Mouse (Mus musculus) 3134 (cell line): ENCODE measurements around the gene Il15.

Experiments
- DNase-seq: peaks from one replicate; pipeline ENCODE4 v3.0.0-alpha.2; 2011; ENCODE audit warnings: low spot score; ENCODE audit not compliant: insufficient read length; ENCODE audit errors: extremely low read depth

The Il15 gene

DNA sequence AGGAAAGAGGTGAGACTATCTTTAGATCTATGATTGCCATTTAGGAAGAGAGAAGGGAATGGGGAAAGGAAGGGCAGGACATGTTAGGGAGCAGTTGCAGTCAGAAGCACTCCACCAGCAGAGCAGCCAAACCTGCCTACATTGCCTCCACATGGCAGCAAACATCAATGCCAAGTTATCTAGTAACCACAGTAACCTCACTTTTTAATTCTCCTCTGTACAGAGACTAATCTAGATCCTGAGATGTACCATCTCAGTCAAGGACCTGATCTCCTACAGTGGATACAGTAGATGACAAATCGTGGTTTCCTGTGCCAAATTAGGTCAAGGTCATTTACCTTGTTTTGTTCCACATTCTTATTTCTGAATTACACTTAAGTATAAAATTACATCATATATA lies 42.0 kb downstream of the Il15 start:
- no peak for DNase-seq

DNA sequence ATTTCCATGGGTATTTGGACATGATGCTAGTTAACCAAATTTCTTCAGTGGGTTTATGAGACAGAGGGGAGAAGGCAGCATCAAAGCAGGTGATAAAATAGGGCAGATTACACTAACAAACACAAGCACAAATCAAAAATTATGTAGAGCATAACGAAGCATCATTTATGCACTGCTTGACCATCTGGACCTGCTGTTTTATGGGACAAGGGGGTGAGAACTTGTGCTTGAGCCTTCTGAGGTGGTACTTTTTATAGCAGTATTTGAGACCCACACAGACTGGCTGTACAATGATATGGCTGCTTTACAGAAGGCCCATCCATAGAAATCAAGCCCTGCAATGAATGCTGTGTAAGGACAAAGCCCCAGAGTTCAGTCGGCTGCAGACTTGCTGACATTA lies 46.9 kb downstream of the Il15 start:
- DNase-seq, result no peak

DNA sequence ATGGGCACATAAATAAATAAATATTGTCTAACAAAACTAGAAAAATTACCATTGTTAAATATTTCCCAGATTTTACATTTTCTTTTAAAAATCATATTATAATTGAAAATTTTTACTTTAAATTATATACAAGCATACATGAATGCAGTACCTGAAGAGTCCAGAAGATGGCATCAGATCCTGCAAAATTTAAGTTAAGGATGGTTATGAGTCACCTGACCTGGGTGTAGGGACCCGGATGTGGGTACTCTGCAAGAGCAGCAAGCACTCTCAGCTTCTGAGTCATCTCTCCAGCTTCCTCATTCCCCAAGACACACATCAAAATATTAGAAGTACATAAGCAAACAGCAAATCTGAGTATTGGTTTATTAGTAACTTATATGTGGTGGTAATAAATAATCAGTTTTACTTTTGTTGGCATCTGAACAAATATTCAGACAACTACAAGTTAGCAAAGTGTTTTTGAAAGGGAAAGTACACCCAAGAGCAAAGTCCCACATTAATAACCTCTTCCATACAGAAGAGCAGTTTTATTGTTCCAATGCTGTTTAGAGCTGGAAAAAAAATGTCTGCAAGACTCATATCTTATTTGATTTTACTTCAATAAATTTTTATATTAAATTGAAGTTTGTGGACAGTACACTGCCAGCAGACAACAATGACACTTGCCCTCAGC lies 51.6 kb downstream of the Il15 start:
- DNase-seq, result peak; percentile 43

DNA sequence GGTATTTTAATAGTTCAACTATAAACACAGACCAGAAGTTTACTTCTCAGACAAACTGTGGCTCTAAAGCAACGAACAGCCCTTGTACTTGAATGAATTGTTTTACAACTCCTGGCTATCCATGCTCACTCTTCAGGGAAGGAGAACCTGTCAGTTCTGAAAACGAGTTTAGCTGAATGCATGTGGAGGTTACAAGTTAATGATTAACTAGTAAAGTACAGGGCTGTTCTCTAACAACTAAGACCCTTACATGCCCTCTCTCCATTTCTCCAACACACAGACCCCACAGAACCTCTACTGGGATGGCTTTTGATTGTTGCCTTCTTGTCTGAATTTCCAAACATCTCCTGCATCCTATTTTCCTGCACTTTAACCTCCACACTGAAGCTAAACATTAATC lies 53.7 kb downstream of the Il15 start:
- no peak for DNase-seq

DNA sequence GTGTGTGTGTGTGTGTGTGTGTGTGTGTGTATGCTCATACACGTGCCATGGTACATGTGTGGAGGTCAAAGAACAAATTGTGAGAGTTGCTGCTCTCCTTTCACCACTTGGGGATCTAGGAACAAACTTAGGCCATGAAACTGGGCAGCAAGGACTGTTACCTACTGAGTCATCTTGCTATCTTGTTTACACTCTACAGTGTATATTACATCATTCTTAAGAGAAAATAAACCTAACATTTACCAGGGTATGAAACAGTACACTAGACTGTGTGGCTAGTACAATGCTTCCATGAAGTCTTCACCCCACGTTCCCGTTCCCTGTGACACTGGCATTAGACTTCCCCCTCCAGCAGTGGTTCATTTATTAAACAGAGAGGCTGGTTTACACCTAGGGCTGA lies 56.5 kb downstream of the Il15 start:
- no peak for DNase-seq

DNA sequence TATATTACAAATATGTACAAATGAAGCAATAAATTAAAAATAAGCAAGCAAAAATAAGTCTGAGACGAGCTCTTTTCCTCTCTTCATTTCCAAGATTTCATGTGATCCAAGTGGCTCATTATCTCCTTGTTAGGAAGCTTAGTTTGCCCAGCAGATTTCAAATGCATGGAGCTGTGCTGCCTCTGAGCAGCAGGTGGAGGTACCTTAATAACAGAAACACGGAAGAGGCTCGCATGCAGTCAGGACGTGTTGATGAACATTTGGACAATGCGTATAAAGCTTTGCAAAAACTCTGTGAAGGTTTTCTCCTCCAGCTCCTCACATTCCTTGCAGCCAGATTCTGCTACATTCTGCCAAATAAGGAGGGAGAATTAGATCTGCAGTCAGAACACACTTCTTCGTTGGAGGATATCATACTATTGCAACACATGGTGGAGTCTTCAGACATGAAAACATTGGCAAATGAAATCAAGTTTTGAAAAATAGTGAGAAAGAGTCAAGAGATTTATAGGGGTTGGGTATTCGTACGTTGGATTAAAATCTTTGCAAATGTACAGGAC lies 71.3 kb downstream of the Il15 start:
- no peak for DNase-seq

DNA sequence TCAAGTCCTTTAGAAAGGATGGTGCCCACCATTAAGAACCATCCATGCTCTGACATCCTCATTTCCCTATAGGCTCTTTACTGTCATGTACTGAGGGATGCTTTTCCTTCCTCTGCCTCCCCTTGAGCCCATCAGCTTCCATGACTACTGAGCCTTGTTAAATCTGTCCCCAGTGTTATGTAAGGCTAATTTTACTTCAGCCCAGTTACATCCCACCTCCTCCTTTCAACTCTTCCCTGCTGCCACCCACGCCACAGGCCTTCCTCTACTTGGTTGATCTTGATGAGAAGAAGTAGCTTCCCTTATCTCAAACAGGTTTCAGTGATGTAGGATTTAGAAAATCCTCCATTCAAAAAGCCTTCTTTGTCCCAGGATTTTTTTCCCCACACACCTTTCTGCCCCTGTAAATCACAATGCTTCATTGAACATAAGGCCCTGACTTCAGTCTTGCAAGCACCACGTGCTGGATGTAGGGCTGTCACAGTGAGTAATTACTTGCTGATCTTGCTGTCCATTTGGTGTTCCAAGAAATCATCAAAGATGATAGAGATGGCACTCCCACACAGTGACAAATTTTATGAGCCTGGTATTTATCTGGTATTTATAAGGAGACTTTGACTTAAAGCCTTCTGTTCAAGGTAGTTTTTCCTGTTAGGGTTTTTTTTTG lies 74.9 kb downstream of the Il15 start:
- no peak for DNase-seq

DNA sequence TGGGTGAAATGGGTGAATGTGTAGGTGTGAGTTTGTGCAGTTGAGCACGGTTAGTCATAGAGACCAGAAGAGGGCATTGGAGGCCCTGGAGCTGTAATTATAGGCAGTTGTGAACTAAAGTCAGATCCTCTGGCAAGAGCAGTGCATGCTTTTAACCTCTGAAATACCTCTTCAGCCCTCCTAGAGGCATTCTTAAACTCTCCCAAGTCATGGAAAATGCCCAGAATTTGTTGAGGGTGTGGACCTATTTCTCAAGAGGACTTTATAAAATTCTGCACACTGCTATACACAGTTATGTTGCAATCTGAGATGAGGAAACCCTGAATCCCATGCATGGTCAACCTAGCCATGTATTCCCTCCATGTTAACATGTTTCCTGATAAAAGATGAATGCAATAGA lies 77.0 kb downstream of the Il15 start:
- no peak for DNase-seq

DNA sequence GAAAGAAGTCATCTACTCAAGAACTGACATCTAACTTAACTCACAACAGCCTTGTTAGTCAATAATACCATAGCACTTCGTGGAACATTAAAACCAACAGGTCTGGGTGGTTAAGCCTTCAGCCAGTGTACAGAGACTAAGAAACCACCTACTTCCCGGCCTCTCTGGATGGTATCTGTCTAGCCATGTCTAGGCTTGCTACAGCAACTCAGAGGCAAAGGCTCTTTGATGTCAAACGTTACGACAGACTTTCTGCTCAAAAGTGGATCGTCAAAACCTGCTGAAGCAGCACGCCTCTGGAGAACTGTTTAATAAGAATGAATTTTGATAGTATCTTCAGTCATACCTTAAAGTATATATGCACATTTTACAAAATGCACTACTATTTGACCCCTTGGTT lies 77.4 kb downstream of the Il15 start:
- DNase-seq, result no peak

DNA sequence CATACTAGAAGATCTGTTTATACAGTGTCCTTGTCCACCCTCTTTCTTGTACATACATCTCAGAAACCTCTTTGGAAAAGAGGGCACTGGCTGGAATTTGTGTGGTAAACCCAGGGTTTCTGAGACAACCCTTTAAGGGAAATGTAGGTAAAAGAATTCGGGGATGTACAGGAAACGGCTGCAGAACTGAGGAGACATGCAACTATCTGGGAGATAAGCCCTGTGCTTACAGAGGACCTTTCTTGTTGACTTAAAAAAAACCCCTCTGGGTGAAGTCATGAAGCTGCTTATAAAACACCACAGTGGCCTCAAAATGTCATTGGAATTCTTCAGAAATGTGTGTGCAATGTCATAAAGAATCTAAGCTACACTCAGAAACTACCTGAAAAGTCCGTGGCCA lies 85.6 kb downstream of the Il15 start:
- DNase-seq, result no peak

DNA sequence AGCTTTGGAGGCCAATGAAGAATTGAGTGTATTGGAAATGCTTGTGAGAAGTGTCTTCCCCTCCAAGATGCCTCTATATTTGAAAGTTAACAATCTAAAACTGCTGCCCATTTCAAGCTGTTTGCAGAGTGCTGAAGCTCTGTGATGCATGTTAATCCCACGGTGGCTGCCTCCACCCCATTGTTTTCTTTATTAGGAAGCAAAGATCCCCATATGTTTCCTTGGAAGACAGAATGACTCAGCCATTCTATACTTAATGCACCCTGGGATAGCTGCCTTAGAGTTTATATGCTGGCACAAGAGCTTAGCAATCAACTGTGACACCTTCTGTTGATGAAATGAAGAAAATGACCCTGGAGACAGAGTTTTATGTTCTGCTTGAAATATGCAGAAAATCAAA lies 96.6 kb downstream of the Il15 start:
- DNase-seq, result no peak

DNA sequence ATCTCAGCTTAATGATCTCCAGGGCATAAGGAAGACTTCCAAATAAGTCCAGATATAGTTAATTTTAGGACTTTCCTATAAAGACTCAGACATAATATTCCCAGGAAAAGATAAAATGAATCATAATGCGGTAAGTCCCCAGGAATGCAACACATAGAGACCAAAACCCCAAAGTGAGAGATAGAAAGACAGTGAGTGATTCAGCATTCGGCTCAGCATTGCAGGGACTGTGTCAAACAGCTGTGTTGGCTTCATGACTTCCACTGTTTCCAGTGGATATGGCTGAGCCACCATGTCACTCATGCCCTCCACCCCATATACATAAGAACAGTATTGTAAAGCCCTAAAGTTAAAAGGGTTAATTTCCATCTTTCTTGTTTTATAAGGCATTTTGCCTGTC lies 106.8 kb downstream of the Il15 start:
- DNase-seq, result peak; percentile 30

DNA sequence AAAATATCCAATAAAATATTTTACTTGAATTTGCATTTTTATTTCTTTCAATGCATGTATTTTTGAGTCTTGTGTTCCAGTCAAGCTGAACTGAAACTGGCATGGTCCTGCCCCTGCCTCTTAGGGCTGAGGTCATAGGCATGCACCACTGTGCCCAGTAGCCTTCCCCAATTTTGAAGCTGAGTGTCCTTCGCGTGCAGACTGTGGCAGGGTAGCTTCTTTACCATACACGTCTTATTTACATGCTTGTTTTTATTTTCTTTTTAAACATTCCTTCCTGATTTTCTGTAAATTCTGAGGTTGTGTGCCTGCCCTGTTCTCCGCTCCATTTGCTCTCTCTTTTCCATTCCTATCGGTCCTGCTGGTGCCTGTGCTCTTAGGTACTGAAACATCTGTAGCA lies 111.4 kb downstream of the Il15 start:
- DNase-seq, result no peak

DNA sequence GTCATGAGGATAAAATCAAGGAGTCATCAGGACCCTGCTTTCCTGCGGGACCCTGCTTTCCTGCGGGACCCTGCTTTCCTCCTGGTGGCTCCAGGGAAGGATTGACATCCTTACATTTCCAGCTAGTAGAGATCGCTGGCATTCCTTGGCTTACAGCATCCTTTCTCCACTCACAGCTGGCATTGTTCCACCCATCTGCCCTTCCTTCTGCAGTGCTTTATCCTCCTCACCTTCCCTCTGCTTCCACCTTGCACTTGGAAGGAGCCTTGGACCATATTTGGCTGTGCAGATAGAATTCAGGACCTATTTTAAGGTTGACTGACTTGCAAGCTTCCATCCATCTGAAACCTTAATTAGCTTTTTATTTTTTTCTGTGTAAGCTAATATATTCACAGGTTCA lies 117.2 kb downstream of the Il15 start:
- DNase-seq, result no peak

DNA sequence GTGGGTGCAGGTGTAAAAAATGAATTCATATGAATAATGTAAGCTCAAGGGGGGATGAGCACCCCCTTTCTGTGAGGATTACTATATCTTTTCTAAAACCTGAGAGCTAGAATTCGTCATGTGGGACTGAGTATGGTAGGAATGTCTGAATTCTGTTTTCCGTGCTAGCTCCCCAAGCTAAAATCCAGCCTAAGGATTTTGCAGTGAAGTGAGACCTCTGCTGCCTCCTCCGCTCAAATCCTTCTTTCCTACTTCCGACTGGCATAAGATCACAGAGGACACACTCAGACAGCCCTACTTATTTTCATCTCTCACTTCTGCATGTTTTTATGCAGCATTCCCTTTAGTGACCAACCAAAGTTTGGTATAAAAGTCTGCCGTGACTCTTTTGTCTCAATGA lies 121.0 kb downstream of the Il15 start:
- no peak for DNase-seq
